Mouse (Mus musculus): ENCODE data around the gene Gapt. TPM values are rescaled to one million over a fixed set of nuclear protein-coding genes. Genes with fewer than 3 reads are reported as not detected.
A peak's percentile ranks its signal among the peaks of the same experiment; 100 is the strongest.
"Not testable (repeated sequence)": the region's sequence is repeated elsewhere in the genome, so short reads cannot be mapped to it uniquely, and the experiment has no call there.

Gene Gapt
- polyA plus RNA-seq, 1 experiment from 2014 or later, result 0.07 TPM

- ATAC-seq (ENCODE audit: low FRiP score, low TSS enrichment), result no peak
- H3K4me3 ChIP-seq (ENCODE audit: low read depth, low read length), result no peak overlapping the region
- no peaks in the 10 kb centered on the region for H3K4me1 ChIP-seq (replicated peaks; ENCODE audit: control insufficient read depth, insufficient read depth)
- peak; percentile 31 for DNase-seq (ENCODE audit: low spot score)
- H3K27me3 ChIP-seq (ENCODE audit: control insufficient read depth, insufficient read depth, low read length), result no peaks in the 10 kb centered on the region
- 33% methylated on average over 3 of the region's 3 CpGs for WGBS
- no peak overlapping the region for H3K27ac ChIP-seq (replicated peaks)
- no peaks in the 10 kb centered on the region for H3K9me3 ChIP-seq (ENCODE audit: control insufficient read depth, low read length)
- TF ChIP-seq CTCF (IDR thresholded peaks at IDR 0.05; ENCODE audit: low read depth) (no peak), EP300 (optimal IDR thresholded peaks at IDR 0.05) (no peak)
- H3K9ac ChIP-seq (ENCODE audit: low read length), result no peak overlapping the region
- no peaks in the 10 kb centered on the region for H3K36me3 ChIP-seq (ENCODE audit: control insufficient read depth, insufficient read depth, low read length)
- no peak overlapping the region for H3K4me2 ChIP-seq (replicated peaks; ENCODE audit: low read depth)
Observed at GRCm38 (mm10) chr13:110392631-110393030, 35.6 kb upstream of the Gapt start.

- H3K4me1 ChIP-seq (replicated peaks; ENCODE audit: control insufficient read depth, insufficient read depth), result no peaks in the 10 kb centered on the region
- H3K36me3 ChIP-seq (ENCODE audit: control insufficient read depth, insufficient read depth, low read length), result no peaks in the 10 kb centered on the region
- H3K9ac ChIP-seq (ENCODE audit: low read length), result no peak overlapping the region
- no peak overlapping the region for H3K4me3 ChIP-seq (ENCODE audit: low read depth, low read length)
- peak; percentile 91 for TF ChIP-seq CTCF (IDR thresholded peaks at IDR 0.05; ENCODE audit: low read depth)
- TF ChIP-seq EP300 (optimal IDR thresholded peaks at IDR 0.05), result no peak
- no peak overlapping the region for H3K4me2 ChIP-seq (replicated peaks; ENCODE audit: low read depth)
- H3K27me3 ChIP-seq (ENCODE audit: control insufficient read depth, insufficient read depth, low read length), result no peaks in the 10 kb centered on the region
- ATAC-seq (ENCODE audit: low FRiP score, low TSS enrichment), result no peak
- DNase-seq (ENCODE audit: low spot score), result peak; percentile 63
- no peaks in the 10 kb centered on the region for H3K9me3 ChIP-seq (ENCODE audit: control insufficient read depth, low read length)
- 18% methylated on average over 8 of the region's 8 CpGs for WGBS
- H3K27ac ChIP-seq (replicated peaks), result no peak overlapping the region
Observed at GRCm38 (mm10) chr13:110392210-110392609, 35.2 kb upstream of the Gapt start.

- no peak overlapping the region for H3K4me2 ChIP-seq (replicated peaks; ENCODE audit: low read depth)
- DNase-seq (ENCODE audit: low spot score) (no peak), ATAC-seq (ENCODE audit: low FRiP score, low TSS enrichment) (no peak)
- TF ChIP-seq EP300 (optimal IDR thresholded peaks at IDR 0.05) (no peak), CTCF (IDR thresholded peaks at IDR 0.05; ENCODE audit: low read depth) (no peak)
- no peak overlapping the region for H3K9ac ChIP-seq (ENCODE audit: low read length)
- WGBS, result 66% methylated on average over 6 of the region's 6 CpGs
- no peaks in the 10 kb centered on the region for H3K4me1 ChIP-seq (replicated peaks; ENCODE audit: control insufficient read depth, insufficient read depth)
- H3K36me3 ChIP-seq (ENCODE audit: control insufficient read depth, insufficient read depth, low read length), result no peaks in the 10 kb centered on the region
- no peaks in the 10 kb centered on the region for H3K27me3 ChIP-seq (ENCODE audit: control insufficient read depth, insufficient read depth, low read length)
- H3K9me3 ChIP-seq (ENCODE audit: control insufficient read depth, low read length), result no peaks in the 10 kb centered on the region
- H3K27ac ChIP-seq (replicated peaks), result no peak overlapping the region
- H3K4me3 ChIP-seq (ENCODE audit: low read depth, low read length), result no peak overlapping the region
Observed at GRCm38 (mm10) chr13:110384514-110384913, 27.5 kb upstream of the Gapt start.

GRCm38 (mm10) chr13:110382447-110382901 is 25.5 kb upstream of the Gapt start:
- H3K9ac ChIP-seq (ENCODE audit: low read length), result no peak overlapping the region
- DNase-seq (ENCODE audit: low spot score) (peak; percentile 55), ATAC-seq (ENCODE audit: low FRiP score, low TSS enrichment) (no peak)
- H3K4me1 ChIP-seq (replicated peaks; ENCODE audit: control insufficient read depth, insufficient read depth), result no peaks in the 10 kb centered on the region
- H3K27ac ChIP-seq (replicated peaks), result no peak overlapping the region
- no peaks in the 10 kb centered on the region for H3K27me3 ChIP-seq (ENCODE audit: control insufficient read depth, insufficient read depth, low read length)
- TF ChIP-seq CTCF (IDR thresholded peaks at IDR 0.05; ENCODE audit: low read depth) (peak; percentile 90), EP300 (optimal IDR thresholded peaks at IDR 0.05) (no peak)
- H3K4me2 ChIP-seq (replicated peaks; ENCODE audit: low read depth), result no peak overlapping the region
- no peaks in the 10 kb centered on the region for H3K9me3 ChIP-seq (ENCODE audit: control insufficient read depth, low read length)
- H3K36me3 ChIP-seq (ENCODE audit: control insufficient read depth, insufficient read depth, low read length), result no peaks in the 10 kb centered on the region
- WGBS, result 18% methylated on average over 5 of the region's 5 CpGs
- H3K4me3 ChIP-seq (ENCODE audit: low read depth, low read length), result no peak overlapping the region

- no peaks in the 10 kb centered on the region for H3K4me1 ChIP-seq (replicated peaks; ENCODE audit: control insufficient read depth, insufficient read depth)
- no peak overlapping the region for H3K27ac ChIP-seq (replicated peaks)
- no peak overlapping the region for H3K4me3 ChIP-seq (ENCODE audit: low read depth, low read length)
- H3K36me3 ChIP-seq (ENCODE audit: control insufficient read depth, insufficient read depth, low read length), result no peaks in the 10 kb centered on the region
- WGBS, result 85% methylated on average over 1 of the region's 1 CpGs
- TF ChIP-seq EP300 (optimal IDR thresholded peaks at IDR 0.05) (no peak), CTCF (IDR thresholded peaks at IDR 0.05; ENCODE audit: low read depth) (no peak)
- no peaks in the 10 kb centered on the region for H3K9me3 ChIP-seq (ENCODE audit: control insufficient read depth, low read length)
- no peak for DNase-seq (ENCODE audit: low spot score)
- no peaks in the 10 kb centered on the region for H3K27me3 ChIP-seq (ENCODE audit: control insufficient read depth, insufficient read depth, low read length)
- no peak for ATAC-seq (ENCODE audit: low FRiP score, low TSS enrichment)
- no peak overlapping the region for H3K9ac ChIP-seq (ENCODE audit: low read length)
- no peak overlapping the region for H3K4me2 ChIP-seq (replicated peaks; ENCODE audit: low read depth)
Observed at GRCm38 (mm10) chr13:110369673-110370072, 12.7 kb upstream of the Gapt start.

GRCm38 (mm10) chr13:110368556-110369040 is 11.6 kb upstream of the Gapt start:
- not testable (repeated sequence) for H3K4me2 ChIP-seq (replicated peaks; ENCODE audit: low read depth); H3K27me3 ChIP-seq (ENCODE audit: control insufficient read depth, insufficient read depth, low read length); H3K4me1 ChIP-seq (replicated peaks; ENCODE audit: control insufficient read depth, insufficient read depth); H3K9me3 ChIP-seq (ENCODE audit: control insufficient read depth, low read length); H3K27ac ChIP-seq (replicated peaks); DNase-seq (ENCODE audit: low spot score); H3K36me3 ChIP-seq (ENCODE audit: control insufficient read depth, insufficient read depth, low read length); H3K4me3 ChIP-seq (ENCODE audit: low read depth, low read length); H3K9ac ChIP-seq (ENCODE audit: low read length)
- peak; percentile 72 for ATAC-seq (ENCODE audit: low FRiP score, low TSS enrichment)
- TF ChIP-seq CTCF (IDR thresholded peaks at IDR 0.05; ENCODE audit: low read depth), result peak; percentile 100
- WGBS, result 55% methylated on average over 6 of the region's 6 CpGs

Data from stomach, postnatal 0 days (tissue).